Mouse (Mus musculus) brain, embryonic 14.5 days (tissue): ENCODE results near the gene Sytl1. TPM values are rescaled to one million over a fixed set of nuclear protein-coding genes. Genes with fewer than 3 reads are reported as not detected.
A peak's percentile ranks its signal among the peaks of the same experiment; 100 is the strongest.

Source experiments
- DNase-seq: peaks from one replicate; pipeline ENCODE4 v3.0.0-alpha.2; 2011; ENCODE audit warnings: low read depth
- CTCF ChIP-seq: fragments of 200-500 bp; IDR thresholded peaks from 2 replicates; pipeline ENCODE4 v1.5.1; 2012; ENCODE audit warnings: inconsistent platforms, mild to moderate bottlenecking, moderate library complexity, borderline replicate concordance; ENCODE audit not compliant: insufficient read depth, insufficient read length; ENCODE audit errors: extremely low read depth
- POLR2A ChIP-seq: fragments of 200-500 bp; IDR thresholded peaks from 2 replicates; pipeline ENCODE4 v1.6.1; 2012; ENCODE audit warnings: mild to moderate bottlenecking, inconsistent platforms, borderline replicate concordance; ENCODE audit not compliant: poor library complexity, insufficient read depth, insufficient read length, severe bottlenecking; ENCODE audit errors: extremely low read depth
- polyA plus RNA-seq: library from polyadenylated mRNA; depleted of rRNA; stranded (reverse); fragments of >200 nt; gene quantifications from 2 replicates; pipeline ENCODE4 v1.2.3, GENCODE M21; 2012

The Sytl1 gene
- polyA plus RNA-seq, 1 experiment = 1.5 TPM

GRCm38 (mm10) chr4:133294084-133294483 lies 31.2 kb upstream of the Sytl1 start:
- TF ChIP-seq POLR2A = no peak
- TF ChIP-seq CTCF = no peak
- DNase-seq = no peak

- TF ChIP-seq POLR2A (no peak), CTCF (no peak)
Measured at GRCm38 (mm10) chr4:133292901-133293843, 30.3 kb upstream of the Sytl1 start.

GRCm38 (mm10) chr4:133292405-133292804 lies 29.5 kb upstream of the Sytl1 start:
- TF ChIP-seq CTCF = no peak
- TF ChIP-seq POLR2A = no peak
- no peak for DNase-seq

More at GRCm38 (mm10) chr4:133292901-133293843, 30.3 kb upstream of the Sytl1 start:
- DNase-seq = peak; percentile 80

GRCm38 (mm10) chr4:133291255-133291654 lies 28.3 kb upstream of the Sytl1 start:
- no peak for DNase-seq
- TF ChIP-seq CTCF (no peak), POLR2A (no peak)

- TF ChIP-seq CTCF = no peak
- TF ChIP-seq POLR2A = no peak
- DNase-seq = no peak
Measured at GRCm38 (mm10) chr4:133286476-133287077, 23.7 kb upstream of the Sytl1 start.

GRCm38 (mm10) chr4:133285950-133286349 lies 23.0 kb upstream of the Sytl1 start:
- no peak for DNase-seq
- TF ChIP-seq POLR2A (no peak), CTCF (no peak)

- no peak for DNase-seq
- TF ChIP-seq POLR2A = no peak
- TF ChIP-seq CTCF = no peak
Measured at GRCm38 (mm10) chr4:133285299-133285698, 22.4 kb upstream of the Sytl1 start.

- DNase-seq = peak; percentile 25
- TF ChIP-seq POLR2A = no peak
- TF ChIP-seq CTCF = peak; percentile 6; the same call in 1 of the 2 replicates
Measured at GRCm38 (mm10) chr4:133282656-133283055, 19.7 kb upstream of the Sytl1 start.

- peak; percentile 69 for DNase-seq
- no peak for TF ChIP-seq POLR2A
- no peak for TF ChIP-seq CTCF
Measured at GRCm38 (mm10) chr4:133281951-133282481, 19.1 kb upstream of the Sytl1 start.

- no peak for DNase-seq
- TF ChIP-seq POLR2A = no peak
- no peak for TF ChIP-seq CTCF
Measured at GRCm38 (mm10) chr4:133281513-133281912, 18.6 kb upstream of the Sytl1 start.

GRCm38 (mm10) chr4:133278482-133278881 lies 15.6 kb upstream of the Sytl1 start:
- TF ChIP-seq CTCF (no peak), POLR2A (no peak)
- no peak for DNase-seq
